Mouse (Mus musculus) forebrain, embryonic 13.5 days (tissue): ENCODE data around the gene Zfp870. TPM values are rescaled to one million over a fixed set of nuclear protein-coding genes. Genes with fewer than 3 reads are reported as not detected.
"Not testable (repeated sequence)": the region's sequence is repeated elsewhere in the genome, so short reads cannot be mapped to it uniquely, and the experiment has no call there.

ENCODE experiments used
- ATAC-seq: fragments of 200-750 bp; cut with Nextera tagmentation; 2 replicates; pipeline ENCODE4 v1.8.0; 2017
- H3K27ac ChIP-seq: fragments of 300-500 bp; sonication (generic); 2 replicates; pipeline ENCODE4 v1.5.1; 2015; ENCODE audit warnings: inconsistent platforms, mild to moderate bottlenecking, moderate library complexity
- H3K27me3 ChIP-seq: fragments of 300-500 bp; sonication (generic); 2 replicates; pipeline ENCODE4 v1.6.1; 2015; ENCODE audit warnings: mild to moderate bottlenecking, inconsistent platforms
- H3K36me3 ChIP-seq: fragments of 300-500 bp; sonication (generic); 2 replicates; pipeline ENCODE4 v1.6.1; 2015; ENCODE audit warnings: mild to moderate bottlenecking, inconsistent platforms; ENCODE audit not compliant: poor library complexity, severe bottlenecking
- H3K4me1 ChIP-seq: fragments of 300-500 bp; sonication (generic); 2 replicates; pipeline ENCODE4 v1.6.1; 2015; ENCODE audit warnings: inconsistent platforms
- H3K4me2 ChIP-seq: fragments of 300-500 bp; sonication (generic); 2 replicates; pipeline ENCODE4 v1.6.1; 2015; ENCODE audit warnings: inconsistent platforms, mild to moderate bottlenecking, moderate library complexity
- H3K4me3 ChIP-seq: fragments of 300-500 bp; sonication (generic); 2 replicates; pipeline ENCODE4 v1.5.1; 2015; ENCODE audit warnings: mild to moderate bottlenecking, inconsistent platforms
- H3K9ac ChIP-seq: fragments of 300-500 bp; sonication (generic); 2 replicates; pipeline ENCODE4 v1.6.1; 2015; ENCODE audit warnings: mild to moderate bottlenecking, inconsistent platforms
- H3K9me3 ChIP-seq: fragments of 300-500 bp; sonication (generic); replicated peaks from 2 replicates; pipeline ENCODE4 v1.6.1; 2016; ENCODE audit warnings: inconsistent platforms
- WGBS: fragments of 180-500 bp; shearing (Covaris S2); methylation state at CpG from one replicate; pipeline ENCODE4 v1.1.7; 2015; 5-methylcytosine and 5-hydroxymethylcytosine counted together
- polyA plus RNA-seq: library from polyadenylated mRNA; unstranded; fragments of >200 nt; fragmentation: Nextera tagmentation; extraction: Ambion mirVana; gene quantifications from 2 replicates; pipeline ENCODE4 v1.2.1, GENCODE M21; 2015

The Zfp870 gene
- polyA plus RNA-seq, 1 experiment from 2014 or later, result 7.8 TPM

GRCm38 (mm10) chr17:32901751-32902525 lies 10.5 kb upstream of the Zfp870 start:
- Histone ChIP-seq H3K27me3 (peaks cover 5% of the 10 kb centered on the region), H3K9me3 (no peaks in the 10 kb centered on the region), H3K36me3 (no peaks in the 10 kb centered on the region), H3K27ac (no peak overlapping the region), H3K4me1 (no peaks in the 10 kb centered on the region), H3K4me2 (no peak overlapping the region), H3K4me3 (no peak overlapping the region), H3K9ac (no peak overlapping the region)
- 58% methylated on average over 1 of the region's 1 CpGs for WGBS
- no peak for ATAC-seq

GRCm38 (mm10) chr17:32895421-32895820 lies 4.0 kb upstream of the Zfp870 start:
- no peaks in the 10 kb centered on the region for H3K27me3 ChIP-seq
- no peak for ATAC-seq
- H3K27ac ChIP-seq, result no peak overlapping the region
- 95% methylated on average over 4 of the region's 4 CpGs for WGBS
- H3K4me1 ChIP-seq, result peaks cover 9% of the 10 kb centered on the region
- H3K4me2 ChIP-seq, result no peak overlapping the region
- no peak overlapping the region for H3K9ac ChIP-seq
- no peaks in the 10 kb centered on the region for H3K36me3 ChIP-seq
- no peaks in the 10 kb centered on the region for H3K9me3 ChIP-seq
- H3K4me3 ChIP-seq, result no peak overlapping the region

- Histone ChIP-seq H3K36me3 (no peaks in the 10 kb centered on the region), H3K27me3 (no peaks in the 10 kb centered on the region), H3K4me3 (no peak overlapping the region), H3K4me2 (no peak overlapping the region), H3K9me3 (no peaks in the 10 kb centered on the region), H3K27ac (no peak overlapping the region), H3K4me1 (peaks cover 20% of the 10 kb centered on the region), H3K9ac (no peak overlapping the region)
- ATAC-seq, result no peak
- WGBS, result 85% methylated on average over 3 of the region's 3 CpGs
These were observed 2.5 kb upstream of the Zfp870 start for GRCm38 (mm10) chr17:32893901-32894300.

GRCm38 (mm10) chr17:32890852-32891238 lies 597 bp downstream of the Zfp870 start:
- peak overlapping the region; percentile 72 for H3K9ac ChIP-seq
- ATAC-seq, result no peak; the same call in none of the 2 replicates
- peaks cover 20% of the 10 kb centered on the region for H3K4me1 ChIP-seq
- 0 out of 2 replicates have a peak, but pooled peaks cover 4% of the 10 kb centered on the region for H3K36me3 ChIP-seq
- no peaks in the 10 kb centered on the region for H3K27me3 ChIP-seq
- H3K4me3 ChIP-seq, result peak overlapping the region; percentile 72
- peak overlapping the region; percentile 84 for H3K27ac ChIP-seq
- no peaks in the 10 kb centered on the region for H3K9me3 ChIP-seq
- peak overlapping the region; percentile 83 for H3K4me2 ChIP-seq
- WGBS, result 2% methylated on average over 10 of the region's 11 CpGs

- H3K4me1 ChIP-seq, result peaks cover 20% of the 10 kb centered on the region
- WGBS, result 95% methylated on average over 6 of the region's 6 CpGs
- no peak overlapping the region for H3K4me3 ChIP-seq
- H3K4me2 ChIP-seq, result peak overlapping the region; percentile 83
- no peak for ATAC-seq
- no peak overlapping the region for H3K27ac ChIP-seq
- no peaks in the 10 kb centered on the region for H3K27me3 ChIP-seq
- no peak overlapping the region for H3K9ac ChIP-seq
- H3K36me3 ChIP-seq, result peaks cover 10% of the 10 kb centered on the region
- H3K9me3 ChIP-seq, result no peaks in the 10 kb centered on the region
These were observed 1.8 kb downstream of the Zfp870 start for GRCm38 (mm10) chr17:32889611-32890010.

GRCm38 (mm10) chr17:32880320-32881218 lies 10.9 kb downstream of the Zfp870 start:
- Histone ChIP-seq H3K27me3 (no peaks in the 10 kb centered on the region), H3K27ac (no peak overlapping the region), H3K36me3 (peaks cover 64% of the 10 kb centered on the region), H3K9me3 (no peaks in the 10 kb centered on the region), H3K4me2 (no peak overlapping the region), H3K4me3 (no peak overlapping the region), H3K4me1 (no peaks in the 10 kb centered on the region), H3K9ac (no peak overlapping the region)
- ATAC-seq, result no peak
- 93% methylated on average over 14 of the region's 14 CpGs for whole genome bisulfite sequencing

GRCm38 (mm10) chr17:32878773-32879172 lies 12.7 kb downstream of the Zfp870 start:
- Histone ChIP-seq H3K36me3 (peaks cover 50% of the 10 kb centered on the region), H3K4me3 (no peak overlapping the region), H3K4me1 (no peaks in the 10 kb centered on the region), H3K9me3 (no peaks in the 10 kb centered on the region), H3K27ac (no peak overlapping the region), H3K27me3 (no peaks in the 10 kb centered on the region), H3K9ac (no peak overlapping the region), H3K4me2 (no peak overlapping the region)
- WGBS, result 95% methylated on average over 11 of the region's 11 CpGs
- no peak for ATAC-seq

- no peak overlapping the region for H3K4me3 ChIP-seq
- no peak overlapping the region for H3K27ac ChIP-seq
- H3K9ac ChIP-seq, result no peak overlapping the region
- no peak overlapping the region for H3K4me2 ChIP-seq
- H3K9me3 ChIP-seq, result no peaks in the 10 kb centered on the region
- ATAC-seq, result no peak
- H3K4me1 ChIP-seq, result no peaks in the 10 kb centered on the region
- H3K36me3 ChIP-seq, result peaks cover 39% of the 10 kb centered on the region
- no peaks in the 10 kb centered on the region for H3K27me3 ChIP-seq
- 14% methylated on average over 22 of the region's 22 CpGs for WGBS
These were observed 13.8 kb downstream of the Zfp870 start for GRCm38 (mm10) chr17:32877471-32878171.

GRCm38 (mm10) chr17:32872696-32873095 lies 18.7 kb downstream of the Zfp870 start:
- H3K4me3 ChIP-seq, result no peak overlapping the region
- no peaks in the 10 kb centered on the region for H3K9me3 ChIP-seq
- H3K4me2 ChIP-seq, result no peak overlapping the region
- ATAC-seq, result no peak
- H3K9ac ChIP-seq, result no peak overlapping the region
- no peaks in the 10 kb centered on the region for H3K36me3 ChIP-seq
- no peaks in the 10 kb centered on the region for H3K4me1 ChIP-seq
- 60% methylated on average over 5 of the region's 5 CpGs for WGBS
- H3K27me3 ChIP-seq, result no peaks in the 10 kb centered on the region
- no peak overlapping the region for H3K27ac ChIP-seq

- Histone ChIP-seq H3K9me3 (no peaks in the 10 kb centered on the region), H3K4me3 (no peak overlapping the region), H3K27me3 (no peaks in the 10 kb centered on the region), H3K4me2 (no peak overlapping the region), H3K9ac (no peak overlapping the region), H3K4me1 (no peaks in the 10 kb centered on the region), H3K36me3 (no peaks in the 10 kb centered on the region), H3K27ac (no peak overlapping the region)
- ATAC-seq, result no peak
- 74% methylated on average over 4 of the region's 4 CpGs for WGBS
These were observed 19.4 kb downstream of the Zfp870 start for GRCm38 (mm10) chr17:32872091-32872490.

GRCm38 (mm10) chr17:32871483-32871882 lies 20.0 kb downstream of the Zfp870 start:
- ATAC-seq, result no peak
- Histone ChIP-seq H3K9me3 (no peaks in the 10 kb centered on the region), H3K4me2 (no peak overlapping the region), H3K27me3 (no peaks in the 10 kb centered on the region), H3K4me3 (no peak overlapping the region), H3K4me1 (no peaks in the 10 kb centered on the region), H3K9ac (no peak overlapping the region), H3K36me3 (no peaks in the 10 kb centered on the region), H3K27ac (no peak overlapping the region)
- WGBS, result 95% methylated on average over 1 of the region's 1 CpGs

GRCm38 (mm10) chr17:32867266-32867665 lies 24.2 kb downstream of the Zfp870 start:
- H3K36me3 ChIP-seq, H3K27me3 ChIP-seq, H3K9ac ChIP-seq, H3K4me2 ChIP-seq, H3K4me1 ChIP-seq, H3K4me3 ChIP-seq, H3K27ac ChIP-seq, ATAC-seq, H3K9me3 ChIP-seq: not testable (repeated sequence)
- 61% methylated on average over 5 of the region's 7 CpGs for WGBS
